Mouse (Mus musculus) stomach, postnatal 0 days (tissue): ENCODE measurements at regions not wholly inside any gene's neighbourhood (a gene's known extent, or its start where the extent isn't known, plus 50 kb on each side); places are given as distances from the start of the nearest gene placed in this dataset.

Source experiments
- CTCF ChIP-seq: IDR thresholded peaks from 2 replicates; pipeline ENCODE4 v1.5.1; 2016; ENCODE audit warnings: antibody characterized with exemption, low read depth, mild to moderate bottlenecking, moderate library complexity
- EP300 ChIP-seq: optimal IDR thresholded peaks from 2 replicates; pipeline ENCODE3; 2016; ENCODE audit warnings: antibody characterized with exemption

DNA sequence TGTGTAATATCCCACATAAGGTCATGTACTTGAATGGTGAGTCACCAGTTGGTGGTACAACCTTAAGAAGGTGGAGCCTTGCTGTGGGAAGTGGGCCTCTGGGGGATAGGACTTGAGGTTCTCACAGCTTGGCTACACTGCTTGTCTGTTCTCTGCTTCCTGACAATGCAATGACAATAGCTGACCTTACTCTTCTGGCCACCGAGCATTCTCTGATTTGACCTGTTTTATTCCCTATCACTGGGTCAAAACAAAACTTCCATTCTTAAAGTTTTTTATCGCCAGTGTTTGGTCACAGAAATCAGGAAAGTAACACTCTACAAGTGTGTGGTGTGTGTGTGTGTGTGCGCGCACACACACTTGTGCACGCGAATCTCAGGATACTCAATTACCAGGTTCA lies 203.0 kb upstream of the Nxpe4 start:
- TF ChIP-seq CTCF (no peak), EP300 (no peak)
